Mouse (Mus musculus) heart, embryonic 14.5 days (tissue): ENCODE measurements around the gene Sp1. TPM values are rescaled to one million over a fixed set of nuclear protein-coding genes. Genes with fewer than 3 reads are reported as not detected.
A peak's percentile ranks its signal among the peaks of the same experiment; 100 is the strongest.

Experiments
- ATAC-seq: fragments of 200-750 bp; cut with Nextera tagmentation; 2 replicates; pipeline ENCODE4 v1.8.0; 2017; ENCODE audit warnings: low read depth, moderate TSS enrichment; ENCODE audit not compliant: insufficient number of reproducible peaks, insufficient read depth, low FRiP score
- H3K27ac ChIP-seq, 2 experiments: fragments of 200-500 bp in 1 of 2; fragments of 300-500 bp in 1 of 2; sonication (generic) in 1 of 2; replicated peaks in 1 of 2; 2 replicates each; pipeline ENCODE4 v1.5.1; 2012 to 2014; ENCODE audit warnings: low read depth in 2 of 2, low read length in 2 of 2, control low read depth in 1 of 2, mild to moderate bottlenecking in 1 of 2, mixed read lengths in 1 of 2; ENCODE audit not compliant: control insufficient read depth in 1 of 2, insufficient read depth in 1 of 2
- H3K27me3 ChIP-seq: fragments of 300-500 bp; sonication (generic); 2 replicates; pipeline ENCODE4 v1.6.1; 2014; ENCODE audit warnings: mild to moderate bottlenecking, low read length, control low read depth; ENCODE audit not compliant: control insufficient read depth, insufficient read depth
- H3K36me3 ChIP-seq: fragments of 300-500 bp; sonication (generic); 2 replicates; pipeline ENCODE4 v1.6.1; 2014; ENCODE audit warnings: mild to moderate bottlenecking, control low read depth, low read length, mixed read lengths; ENCODE audit not compliant: control insufficient read depth, insufficient read depth
- H3K4me1 ChIP-seq, 2 experiments: fragments of 200-500 bp in 1 of 2; fragments of 300-500 bp in 1 of 2; sonication (generic) in 1 of 2; 2 replicates each; pipeline ENCODE4 v1.6.1; 2012 to 2014; ENCODE audit warnings: low read length in 2 of 2, control low read depth in 1 of 2, mixed read lengths in 1 of 2; ENCODE audit not compliant: control insufficient read depth in 2 of 2, insufficient read depth in 2 of 2
- H3K4me2 ChIP-seq: fragments of 300-500 bp; sonication (generic); 2 replicates; pipeline ENCODE4 v1.6.1; 2014; ENCODE audit warnings: mild to moderate bottlenecking, low read length
- H3K4me3 ChIP-seq, 2 experiments: fragments of 200-500 bp in 1 of 2; fragments of 300-500 bp in 1 of 2; sonication (generic) in 1 of 2; 2 replicates each; pipeline ENCODE4 v1.5.1; 2012 to 2014; ENCODE audit warnings: low read length in 2 of 2, mild to moderate bottlenecking in 2 of 2, control low read depth in 1 of 2, low read depth in 1 of 2, moderate library complexity in 1 of 2; ENCODE audit not compliant: control insufficient read depth in 1 of 2, insufficient read depth in 1 of 2
- H3K9ac ChIP-seq: fragments of 300-500 bp; sonication (generic); 2 replicates; pipeline ENCODE4 v1.6.1; 2014; ENCODE audit warnings: mild to moderate bottlenecking, low read length
- H3K9me3 ChIP-seq: fragments of 300-500 bp; sonication (generic); 2 replicates; pipeline ENCODE4 v1.6.1; 2016; ENCODE audit warnings: low read length, control low read depth; ENCODE audit not compliant: control insufficient read depth
- WGBS: fragments of 180-500 bp; shearing (Covaris S2); extraction: QIAGEN DNeasy Blood & Tissue Kit; methylation state at CpG from one replicate; pipeline ENCODE4 v1.1.7; 2014; 5-methylcytosine and 5-hydroxymethylcytosine counted together
- polyA plus RNA-seq: library from polyadenylated mRNA; unstranded; fragments of >200 nt; fragmentation: Nextera tagmentation; extraction: Ambion mirVana; gene quantifications from 2 replicates; pipeline ENCODE4 v1.2.1, GENCODE M21; 2014

Sp1 gene
- polyA plus RNA-seq, 1 experiment from 2014 or later: 8.2 TPM

DNA sequence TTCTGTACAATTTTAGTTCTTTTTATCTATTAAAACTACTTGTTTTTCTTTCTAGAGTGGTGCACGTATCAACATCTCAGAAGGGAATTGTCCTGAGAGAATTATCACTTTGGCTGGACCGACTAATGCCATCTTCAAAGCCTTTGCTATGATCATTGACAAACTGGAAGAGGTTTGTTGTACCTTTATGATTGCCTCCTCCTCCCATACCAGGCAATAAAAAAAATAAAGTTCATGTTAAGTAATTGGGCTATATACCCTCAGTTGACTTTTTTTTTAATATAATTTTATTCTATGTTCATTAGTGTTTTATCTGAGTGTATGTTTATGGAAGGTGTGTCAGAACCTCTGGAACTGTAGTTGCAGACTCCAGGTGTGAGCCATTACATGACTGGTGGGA, 68.6 kb downstream of the Sp1 start:
- no peak overlapping the region for H3K27ac ChIP-seq
- no peak overlapping the region for H3K9ac ChIP-seq
- no peaks in the 10 kb centered on the region for H3K9me3 ChIP-seq
- H3K4me2 ChIP-seq: no peak overlapping the region
- H3K36me3 ChIP-seq: peaks cover 68% of the 10 kb centered on the region
- no peaks in the 10 kb centered on the region for H3K27me3 ChIP-seq
- ATAC-seq: no peak
- 74% methylated on average over 2 of the region's 2 CpGs for WGBS
- H3K4me3 ChIP-seq: no peak overlapping the region
- H3K4me1 ChIP-seq: peaks cover 2 to 18% of the 10 kb centered on the region in 2 experiments; a peak in 3 of 4 replicates

DNA sequence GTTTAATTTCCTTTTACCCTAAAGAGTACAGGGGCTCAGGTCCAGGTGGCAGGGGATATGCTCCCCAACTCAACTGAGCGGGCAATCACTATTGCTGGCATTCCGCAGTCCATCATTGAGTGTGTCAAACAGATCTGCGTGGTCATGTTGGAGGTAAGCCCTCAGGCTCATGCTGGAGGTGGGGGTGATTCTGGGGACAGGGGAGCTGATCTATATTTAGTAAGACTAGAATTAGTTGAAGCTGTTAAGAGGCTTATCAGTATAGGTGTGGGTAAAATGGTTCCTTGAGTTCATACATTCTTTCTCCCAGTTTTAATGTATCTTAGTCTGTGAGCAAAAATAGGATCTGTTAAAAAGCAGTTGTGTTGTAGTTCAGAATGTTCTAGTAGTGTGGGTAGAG, 77.2 kb downstream of the Sp1 start:
- Histone ChIP-seq H3K36me3 (peaks cover 95% of the 10 kb centered on the region), H3K4me1 (peaks cover 2 to 24% of the 10 kb centered on the region in 2 experiments), H3K4me3 (no peak overlapping the region), H3K9me3 (no peaks in the 10 kb centered on the region), H3K4me2 (peak overlapping the region; percentile 17; the same call in 1 of the 2 replicates), H3K27ac (no peak overlapping the region; a peak in 2 of 4 replicates), H3K27me3 (no peaks in the 10 kb centered on the region), H3K9ac (no peak overlapping the region)
- 42% methylated on average over 3 of the region's 3 CpGs for WGBS
- no peak for ATAC-seq

DNA sequence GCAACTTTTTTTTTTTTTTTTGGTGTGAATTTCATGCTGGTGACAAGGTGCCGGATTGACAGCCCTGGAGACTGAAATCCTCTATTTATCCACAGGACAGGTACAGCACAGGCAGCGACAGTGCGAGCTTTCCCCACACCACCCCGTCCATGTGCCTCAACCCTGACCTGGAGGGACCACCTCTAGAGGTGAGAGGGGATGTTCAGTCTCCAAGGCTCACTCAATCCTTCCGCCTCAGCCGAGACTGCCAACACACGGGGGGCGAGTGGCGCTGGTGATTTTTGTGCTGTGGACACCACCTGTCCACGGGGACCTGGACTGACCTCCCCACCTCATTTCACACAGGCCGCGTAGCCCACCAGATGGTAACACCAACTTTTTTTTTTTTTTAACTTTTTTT, 79.9 kb downstream of the Sp1 start:
- Histone ChIP-seq H3K9ac (no peak overlapping the region), H3K27me3 (no peaks in the 10 kb centered on the region), H3K9me3 (no peaks in the 10 kb centered on the region), H3K4me3 (no peak overlapping the region), H3K27ac (no peak overlapping the region), H3K4me1 (peaks cover 2 to 24% of the 10 kb centered on the region in 2 experiments), H3K4me2 (no peak overlapping the region), H3K36me3 (peaks cover 96% of the 10 kb centered on the region)
- ATAC-seq: no peak
- WGBS: 84% methylated on average over 12 of the region's 12 CpGs

Other genes with a start within 250 kb of the Sp1 start
- gene Zfp740, start 202.9 kb upstream of the Sp1 start, polyA plus RNA-seq: 27.1 and 28.4 TPM in 2 replicates
- 35.1 and 36.4 TPM in 2 replicates for gene Csad, start 201.4 kb upstream of the Sp1 start, polyA plus RNA-seq
- gene Itgb7, start 174.2 kb upstream of the Sp1 start, polyA plus RNA-seq: 0.65 and 1.4 TPM in 2 replicates
- gene Rarg, start 148.6 kb upstream of the Sp1 start, polyA plus RNA-seq: 6.7 and 7.6 TPM in 2 replicates
- 0.15 TPM in 1 of 2 replicates, not detected in the other for gene Gm9918, start 135.6 kb upstream of the Sp1 start, polyA plus RNA-seq
- 39.2 and 41.3 TPM in 2 replicates for gene Mfsd5, start 126.7 kb upstream of the Sp1 start, polyA plus RNA-seq
- gene Espl1, start 109.9 kb upstream of the Sp1 start, polyA plus RNA-seq: 13.5 and 16.2 TPM in 2 replicates
- 397 and 431 TPM in 2 replicates for gene Pfdn5, start 80.0 kb upstream of the Sp1 start, polyA plus RNA-seq
- 59.9 and 72.7 TPM in 2 replicates for gene Myg1, start 74.4 kb upstream of the Sp1 start, polyA plus RNA-seq
- 45.0 and 48.4 TPM in 2 replicates for gene Aaas, start 55.4 kb upstream of the Sp1 start, polyA plus RNA-seq
- 0.22 TPM in 1 of 2 replicates, not detected in the other for gene Sp7, start 39.0 kb upstream of the Sp1 start, polyA plus RNA-seq
- gene Amhr2, start 39.2 kb downstream of the Sp1 start, polyA plus RNA-seq: 2.1 and 3.1 TPM in 2 replicates
- 108 and 114 TPM in 2 replicates for gene Prr13, start 52.9 kb downstream of the Sp1 start, polyA plus RNA-seq
- gene Pcbp2, start 64.4 kb downstream of the Sp1 start, polyA plus RNA-seq: 184 and 194 TPM in 2 replicates
- 4.2 TPM in 1 of 2 replicates, not detected in the other for gene Gm10337, start 97.6 kb downstream of the Sp1 start, polyA plus RNA-seq
- 10.4 and 10.7 TPM in 2 replicates for gene Map3k12, start 110.9 kb downstream of the Sp1 start, polyA plus RNA-seq
- gene Tarbp2, start 112.0 kb downstream of the Sp1 start, polyA plus RNA-seq: 81.7 and 83.8 TPM in 2 replicates
- 1.4 and 2.1 TPM in 2 replicates for gene Npff, start 118.8 kb downstream of the Sp1 start, polyA plus RNA-seq
- not detected in 2 replicates for gene Gm28047, start 218.9 kb downstream of the Sp1 start, polyA plus RNA-seq
- gene Atf7, start 219.3 kb downstream of the Sp1 start, polyA plus RNA-seq: 27.0 and 29.7 TPM in 2 replicates